Mouse (Mus musculus): ENCODE results near the gene Pcsk6. TPM values are rescaled to one million over a fixed set of nuclear protein-coding genes. Genes with fewer than 3 reads are reported as not detected.
A peak's percentile ranks its signal among the peaks of the same experiment; 100 is the strongest.

The Pcsk6 gene
- total RNA-seq, 2 experiments from 2014 or later, result 31.6 to 39.6 TPM

DNA sequence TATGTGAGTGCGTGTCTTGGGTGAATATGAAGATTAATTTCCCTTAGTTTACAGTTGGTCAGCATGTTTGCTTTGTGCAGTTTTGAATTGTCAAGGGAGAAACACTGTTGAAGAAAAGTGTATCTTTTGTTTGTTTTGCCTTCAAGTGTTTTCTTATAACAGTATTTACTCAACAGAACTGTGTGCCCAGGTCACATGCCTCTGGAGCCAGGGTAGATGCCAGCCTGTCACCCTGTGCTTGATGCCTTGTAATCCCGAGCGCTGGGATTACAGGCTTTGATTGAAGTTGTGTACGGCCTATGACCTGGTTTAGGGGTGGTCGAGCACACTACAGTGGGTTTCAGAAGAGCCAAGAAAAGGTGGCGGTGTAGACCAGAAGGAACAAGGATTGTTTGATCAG is 222.2 kb downstream of the Pcsk6 start:
- DNase-seq, result no peak
- intact Hi-C loops (cut with DNase I; ENCODE audit: low total_unique reads), result no loop called here

DNA sequence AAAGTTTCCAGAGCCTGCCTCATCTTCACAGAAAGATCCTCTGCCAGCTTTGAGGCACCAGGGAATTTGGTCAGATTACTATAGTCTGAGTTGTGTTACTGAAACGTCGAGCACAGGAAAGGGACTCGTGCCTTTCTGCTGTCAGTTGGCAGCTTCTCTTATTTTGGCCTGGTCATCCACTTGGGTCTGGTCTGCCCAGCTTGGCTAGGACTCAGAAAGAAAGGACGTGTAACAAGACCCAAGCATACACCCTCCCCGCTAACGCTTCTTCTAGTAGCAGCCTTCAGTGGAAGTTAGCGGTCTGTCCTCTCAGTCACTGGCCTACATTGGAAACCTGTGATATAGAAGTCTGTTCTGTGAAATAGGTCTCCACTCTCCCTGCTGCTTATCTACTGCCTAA is 223.0 kb downstream of the Pcsk6 start:
- DNase-seq, result peak; percentile 22

GRCm38 (mm10) chr7:66087652-66088051 is 226.1 kb downstream of the Pcsk6 start:
- intact Hi-C loops (cut with DNase I; ENCODE audit: low total_unique reads), result no loop called here
- DNase-seq, result no peak

More for the DNA sequence above, 223.0 kb downstream of the Pcsk6 start:
- intact Hi-C loops (cut with DNase I; ENCODE audit: low total_unique reads), result no loop called here

GRCm38 (mm10) chr7:66088077-66088476 is 226.5 kb downstream of the Pcsk6 start:
- no peak for DNase-seq

GRCm38 (mm10) chr7:66090676-66091190 is 229.2 kb downstream of the Pcsk6 start:
- intact Hi-C loops (cut with DNase I; ENCODE audit: low total_unique reads), result no loop called here
- no peak for DNase-seq

More at GRCm38 (mm10) chr7:66088077-66088476, 226.5 kb downstream of the Pcsk6 start:
- intact Hi-C loops (cut with DNase I; ENCODE audit: low total_unique reads), result no loop called here

DNA sequence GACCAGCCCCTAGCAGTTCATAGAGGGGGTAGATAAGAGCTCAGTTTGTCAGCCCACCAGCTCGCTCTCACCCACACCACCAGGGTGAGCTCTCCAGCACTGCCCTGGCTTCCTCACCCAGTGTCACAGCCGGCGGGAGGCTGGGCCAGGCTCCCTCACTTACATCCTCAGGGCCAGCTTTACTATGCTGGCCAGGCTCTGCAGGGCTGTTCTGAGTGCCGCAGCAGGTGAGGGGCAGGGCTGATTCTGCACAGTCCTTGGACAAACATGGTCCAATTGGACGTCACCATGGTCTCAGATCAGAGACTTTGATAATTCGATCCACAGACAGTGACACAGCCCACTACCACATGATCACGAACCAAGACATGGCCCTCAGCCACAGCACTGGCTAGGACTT is 230.0 kb downstream of the Pcsk6 start:
- intact Hi-C loops (cut with DNase I; ENCODE audit: low total_unique reads), result no loop called here
- no peak for DNase-seq

DNA sequence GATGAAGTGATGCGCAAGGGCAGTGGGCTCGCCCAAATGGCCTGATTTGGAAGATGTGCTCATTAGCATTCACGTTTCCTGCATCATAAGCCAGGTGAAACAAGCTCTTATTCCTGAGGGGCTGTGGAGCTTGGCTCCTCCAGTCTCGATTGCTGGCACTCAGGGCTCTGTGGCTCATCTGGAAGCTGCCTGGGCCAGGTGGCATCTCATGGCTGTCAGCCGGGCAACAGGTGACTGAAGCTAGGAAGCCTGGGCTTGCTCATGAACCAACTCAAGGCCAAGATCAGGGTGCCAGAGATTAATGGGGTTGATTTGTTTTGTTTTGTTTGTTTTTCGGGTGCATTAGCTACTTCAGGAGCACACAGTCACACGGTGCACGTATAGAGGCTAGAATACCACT is 231.1 kb downstream of the Pcsk6 start:
- DNase-seq, result no peak
- intact Hi-C loops (cut with DNase I; ENCODE audit: low total_unique reads), result no loop called here

GRCm38 (mm10) chr7:66094141-66094540 is 232.6 kb downstream of the Pcsk6 start:
- no peak for DNase-seq
- intact Hi-C loops (cut with DNase I; ENCODE audit: low total_unique reads), result no loop called here

- intact Hi-C loops (cut with DNase I; ENCODE audit: low total_unique reads), result no loop called here
- no peak for DNase-seq
Observed at GRCm38 (mm10) chr7:66098803-66099202, 237.3 kb downstream of the Pcsk6 start.

Other genes with a start within 250 kb of the Pcsk6 start
- gene Tarsl2, start 216.8 kb upstream of the Pcsk6 start, total RNA-seq (2021), result 10 to 100 TPM; 39.0 to 41.0 TPM
- gene Tm2d3, start 170.6 kb upstream of the Pcsk6 start, total RNA-seq (2021), result 10 to 100 TPM; 11.5 to 14.5 TPM
- not detected for gene Gm45213, start 181.9 kb downstream of the Pcsk6 start, total RNA-seq (2021)
- gene Snrpa1, start 197.3 kb downstream of the Pcsk6 start, total RNA-seq (2021), result 10 to 100 TPM; 17.3 to 17.9 TPM
- gene Selenos, start 217.9 kb downstream of the Pcsk6 start, total RNA-seq (2021), result 10 to 100 TPM; 23.9 to 24.3 TPM
- gene Chsy1, start 247.8 kb downstream of the Pcsk6 start, total RNA-seq (2021), result 1 to 10 TPM; 6.9 to 7.6 TPM

All from gastrocnemius, postnatal 14 days (tissue).